ENCODE assay signal across 10 mouse cellular contexts in genomic region chr1:54039062-54039461, GRCm38 (mm10).
DNase-seq lines count a peak whose midpoint lies in the region; ATAC-seq and TF ChIP-seq lines count a peak whose summit lies in the region.
"Had no signal": no experiment of that assay in that cellular context is flagged by ENCODE, and none has a peak within 500 bp of the region (broad histone marks: within the 10 kb centered on the region; RNA-seq: fewer than 3 reads in every experiment).

No protein-coding gene starts in this region.

- H3K27me3 ChIP-seq in hindbrain, embryonic 13.5 days, result no peaks in the 10 kb centered on the region
- no peaks in the 10 kb centered on the region for H3K27me3 ChIP-seq in hindbrain, embryonic 10.5 days (ENCODE audit: insufficient read depth, poor library complexity, severe bottlenecking)
- H3K27me3 ChIP-seq in E14TG2a.4 (ENCODE audit: insufficient read depth, low read length), result no peaks in the 10 kb centered on the region
- H3K27me3 ChIP-seq in forebrain, embryonic 16.5 days (replicated peaks; ENCODE audit: control insufficient read depth, insufficient read depth, low read length), result no peaks in the 10 kb centered on the region
- H3K27me3 ChIP-seq in stomach, postnatal 0 days (ENCODE audit: control insufficient read depth, insufficient read depth, low read length), result no peaks in the 10 kb centered on the region
- H3K27me3 ChIP-seq: hindbrain, embryonic 15.5 days had no signal

- no peak overlapping the region for H3K27ac ChIP-seq in hindbrain, embryonic 13.5 days
- no peak overlapping the region for H3K27ac ChIP-seq in hindbrain, embryonic 10.5 days
- no peak overlapping the region for H3K27ac ChIP-seq in forebrain, embryonic 16.5 days (ENCODE audit: low read length)
- H3K27ac ChIP-seq in stomach, postnatal 0 days (replicated peaks), result no peak overlapping the region
- H3K27ac ChIP-seq: hindbrain, embryonic 15.5 days had no signal

- DNase-seq in hindbrain, embryonic 10.5 days (ENCODE audit: low spot score), result no peak
- peak; percentile 1 for DNase-seq in c-Kit-positive CD71-positive TER-119-positive erythroid progenitor cells, embryonic 14.5 days (ENCODE audit: low spot score)
- peak; percentile 13 to 26 for DNase-seq in layer of hippocampus, postnatal 10 days (ENCODE audit: low spot score in 2 of 2)
- no peak for DNase-seq in stomach, postnatal 0 days (ENCODE audit: low spot score)
- no peak for DNase-seq in ovary, adult 18-20 months (ENCODE audit: low spot score)

- no peak overlapping the region for H3K4me2 ChIP-seq in hindbrain, embryonic 13.5 days
- H3K4me2 ChIP-seq in forebrain, embryonic 16.5 days (ENCODE audit: low read length), result no peak overlapping the region
- H3K4me2 ChIP-seq in stomach, postnatal 0 days (replicated peaks; ENCODE audit: low read depth), result no peak overlapping the region
- H3K4me2 ChIP-seq: hindbrain, embryonic 15.5 days had no signal

- no peak for TF ChIP-seq EP300 in stomach, postnatal 0 days (optimal IDR thresholded peaks at IDR 0.05)

- no peaks in the 10 kb centered on the region for H3K9me3 ChIP-seq in hindbrain, embryonic 13.5 days
- no peaks in the 10 kb centered on the region for H3K9me3 ChIP-seq in hindbrain, embryonic 10.5 days
- no peaks in the 10 kb centered on the region for H3K9me3 ChIP-seq in E14TG2a.4 (ENCODE audit: low read length)
- H3K9me3 ChIP-seq in forebrain, embryonic 16.5 days (ENCODE audit: control insufficient read depth, low read length), result no peaks in the 10 kb centered on the region
- no peaks in the 10 kb centered on the region for H3K9me3 ChIP-seq in stomach, postnatal 0 days (ENCODE audit: control insufficient read depth, low read length)
- H3K9me3 ChIP-seq: hindbrain, embryonic 15.5 days had no signal

- no peaks in the 10 kb centered on the region for H3K36me3 ChIP-seq in hindbrain, embryonic 13.5 days
- H3K36me3 ChIP-seq in hindbrain, embryonic 10.5 days, result no peaks in the 10 kb centered on the region
- no peaks in the 10 kb centered on the region for H3K36me3 ChIP-seq in E14TG2a.4 (ENCODE audit: insufficient read depth, low read length)
- H3K36me3 ChIP-seq in forebrain, embryonic 16.5 days (ENCODE audit: control insufficient read depth, insufficient read depth), result no peaks in the 10 kb centered on the region
- no peaks in the 10 kb centered on the region for H3K36me3 ChIP-seq in stomach, postnatal 0 days (ENCODE audit: control insufficient read depth, insufficient read depth, low read length)
- H3K36me3 ChIP-seq: hindbrain, embryonic 15.5 days had no signal

- H3K4me1 ChIP-seq in hindbrain, embryonic 13.5 days (replicated peaks), result no peaks in the 10 kb centered on the region
- H3K4me1 ChIP-seq in hindbrain, embryonic 10.5 days (replicated peaks), result no peaks in the 10 kb centered on the region
- H3K4me1 ChIP-seq in E14TG2a.4 (replicated peaks; ENCODE audit: low read depth, low read length), result no peaks in the 10 kb centered on the region
- no peaks in the 10 kb centered on the region for H3K4me1 ChIP-seq in forebrain, embryonic 16.5 days (replicated peaks; ENCODE audit: control insufficient read depth, insufficient read depth, low read length)
- H3K4me1 ChIP-seq in stomach, postnatal 0 days (replicated peaks; ENCODE audit: control insufficient read depth, insufficient read depth), result no peaks in the 10 kb centered on the region
- H3K4me1 ChIP-seq: hindbrain, embryonic 15.5 days had no signal

- H3K9ac ChIP-seq in hindbrain, embryonic 13.5 days, result no peak overlapping the region
- no peak overlapping the region for H3K9ac ChIP-seq in forebrain, embryonic 16.5 days (replicated peaks; ENCODE audit: low read depth, low read length)
- H3K9ac ChIP-seq in stomach, postnatal 0 days (ENCODE audit: low read length), result no peak overlapping the region
- H3K9ac ChIP-seq: hindbrain, embryonic 15.5 days had no signal

- WGBS in hindbrain, embryonic 13.5 days, result 47% methylated on average over 2 of the region's 2 CpGs
- WGBS in hindbrain, embryonic 10.5 days, result 47% methylated on average over 2 of the region's 2 CpGs
- WGBS in forebrain, embryonic 16.5 days, result 38% methylated on average over 2 of the region's 2 CpGs
- 26% methylated on average over 2 of the region's 2 CpGs for WGBS in stomach, postnatal 0 days

- ATAC-seq in hindbrain, embryonic 13.5 days (ENCODE audit: low FRiP score), result peak; percentile 63; the same call in 1 of the 2 replicates
- ATAC-seq in forebrain, embryonic 16.5 days, result peak; percentile 57; the same call in 1 of the 2 replicates
- ATAC-seq in stomach, postnatal 0 days (ENCODE audit: low FRiP score, low TSS enrichment), result no peak

- peak; percentile 49 for TF ChIP-seq CTCF in E14TG2a.4 (conservative IDR thresholded peaks at IDR 0.05; ENCODE audit: low read length)
- peak; percentile 68 for TF ChIP-seq CTCF in stomach, postnatal 0 days (IDR thresholded peaks at IDR 0.05; ENCODE audit: low read depth)

- no peak overlapping the region for H3K4me3 ChIP-seq in hindbrain, embryonic 13.5 days
- H3K4me3 ChIP-seq in hindbrain, embryonic 10.5 days, result no peak overlapping the region
- H3K4me3 ChIP-seq in E14TG2a.4 (replicated peaks; ENCODE audit: low read length), result no peak overlapping the region
- no peak overlapping the region for H3K4me3 ChIP-seq in forebrain, embryonic 16.5 days (replicated peaks; ENCODE audit: low read length)
- H3K4me3 ChIP-seq in stomach, postnatal 0 days (ENCODE audit: low read depth, low read length), result no peak overlapping the region
- H3K4me3 ChIP-seq: hindbrain, embryonic 15.5 days; myocyte had no signal

Comparison
In these comparisons a context has a peak if more than half of its experiments do, and no peak if none do; other contexts are left out.
1. DNase-seq: peak in c-Kit-positive CD71-positive TER-119-positive erythroid progenitor cells, embryonic 14.5 days (single experiment) and layer of hippocampus, postnatal 10 days (2 of 2); none in hindbrain, embryonic 10.5 days (single experiment), stomach, postnatal 0 days (single experiment) and ovary, adult 18-20 months (single experiment).